Mouse (Mus musculus) frontal cortex, adult (tissue): ENCODE data around the gene Usp12.
A peak's percentile ranks its signal among the peaks of the same experiment; 100 is the strongest.

Experiments
- ATAC-seq: cut with Nextera tagmentation; 2 replicates; pipeline ENCODE4 v1.9.2; 2017; ENCODE audit warnings: mild to moderate bottlenecking, moderate library complexity, mixed read lengths; ENCODE audit not compliant: low TSS enrichment

Usp12 gene

GRCm38 (mm10) chr5:146798031-146798430, 3.2 kb upstream of the Usp12 start:
- no peak for ATAC-seq

GRCm38 (mm10) chr5:146795728-146796127, 922 bp upstream of the Usp12 start:
- ATAC-seq: no peak

- no peak for ATAC-seq
Observed at GRCm38 (mm10) chr5:146794084-146794852, 538 bp downstream of the Usp12 start.

GRCm38 (mm10) chr5:146793630-146794083, 1.1 kb downstream of the Usp12 start:
- no peak for ATAC-seq

- no peak for ATAC-seq
Observed at GRCm38 (mm10) chr5:146792140-146792791, 2.5 kb downstream of the Usp12 start.

- ATAC-seq: peak; percentile 28; the same call in 1 of the 2 replicates
Observed at GRCm38 (mm10) chr5:146790944-146791343, 3.9 kb downstream of the Usp12 start.

GRCm38 (mm10) chr5:146789413-146789812, 5.4 kb downstream of the Usp12 start:
- ATAC-seq: no peak

- no peak for ATAC-seq
Observed at GRCm38 (mm10) chr5:146786123-146786522, 8.7 kb downstream of the Usp12 start.

GRCm38 (mm10) chr5:146783891-146784290, 10.9 kb downstream of the Usp12 start:
- no peak for ATAC-seq

GRCm38 (mm10) chr5:146783300-146783699, 11.5 kb downstream of the Usp12 start:
- no peak for ATAC-seq

- ATAC-seq: no peak
Observed at GRCm38 (mm10) chr5:146781663-146782062, 13.1 kb downstream of the Usp12 start.

- ATAC-seq: no peak
Observed at GRCm38 (mm10) chr5:146779931-146780330, 14.9 kb downstream of the Usp12 start.

- ATAC-seq: peak; percentile 78; the same call in 1 of the 2 replicates
Observed at GRCm38 (mm10) chr5:146776988-146777639, 17.7 kb downstream of the Usp12 start.

GRCm38 (mm10) chr5:146771982-146772381, 22.8 kb downstream of the Usp12 start:
- no peak for ATAC-seq

- ATAC-seq: no peak
Observed at GRCm38 (mm10) chr5:146770002-146770848, 24.6 kb downstream of the Usp12 start.

- no peak for ATAC-seq
Observed at GRCm38 (mm10) chr5:146765791-146766190, 29.0 kb downstream of the Usp12 start.

GRCm38 (mm10) chr5:146759159-146759558, 35.6 kb downstream of the Usp12 start:
- ATAC-seq: no peak

GRCm38 (mm10) chr5:146757921-146758320, 36.9 kb downstream of the Usp12 start:
- ATAC-seq: peak; percentile 70

- no peak for ATAC-seq
Observed at GRCm38 (mm10) chr5:146757316-146757715, 37.5 kb downstream of the Usp12 start.

- no peak for ATAC-seq
Observed at GRCm38 (mm10) chr5:146753181-146753580, 41.6 kb downstream of the Usp12 start.

- ATAC-seq: peak; percentile 45; the same call in 1 of the 2 replicates
Observed at GRCm38 (mm10) chr5:146750958-146751357, 43.8 kb downstream of the Usp12 start.

- no peak for ATAC-seq
Observed at GRCm38 (mm10) chr5:146750273-146750672, 44.5 kb downstream of the Usp12 start.
